In the genomic region with DNA sequence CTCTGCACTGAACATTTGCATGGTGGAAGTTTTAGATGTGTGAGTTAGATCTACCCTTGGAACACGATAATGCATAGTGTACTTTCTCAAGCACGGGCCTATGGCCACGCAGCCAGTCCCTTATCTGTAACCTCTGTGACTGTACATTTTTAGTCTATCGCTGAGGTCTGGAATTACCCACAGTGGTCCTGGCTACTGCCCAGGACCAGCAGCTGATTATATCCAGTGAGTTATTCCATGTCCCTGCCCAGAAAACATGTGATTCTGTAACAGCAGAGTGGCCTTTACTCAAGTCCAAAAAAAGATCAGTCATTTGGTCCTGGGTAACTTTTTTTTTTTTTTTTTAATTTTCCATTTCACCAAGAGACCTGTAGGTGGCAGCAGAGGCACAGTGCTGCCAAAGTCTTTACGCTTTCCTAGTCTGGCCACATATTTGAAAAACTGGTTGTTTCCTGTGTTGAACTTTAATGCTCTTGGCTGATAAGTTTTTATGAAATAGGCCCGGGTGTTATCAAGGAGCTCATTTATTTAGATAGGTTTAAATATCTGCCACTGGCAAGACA, we compare ENCODE assay signal across 7 mouse cellular contexts.
DNase-seq lines count a peak whose midpoint lies in the region; ATAC-seq and TF ChIP-seq lines count a peak whose summit lies in the region.

No protein-coding gene starts in this region.

- no peaks in the 10 kb centered on the region for H3K27me3 ChIP-seq in midbrain, embryonic 11.5 days (ENCODE audit: control insufficient read depth, insufficient read depth, low read length)
- no peaks in the 10 kb centered on the region for H3K27me3 ChIP-seq in midbrain, embryonic 10.5 days (ENCODE audit: low read depth, poor library complexity, severe bottlenecking)
- no peaks in the 10 kb centered on the region for H3K27me3 ChIP-seq in embryonic facial prominence, embryonic 14.5 days (replicated peaks; ENCODE audit: control insufficient read depth, insufficient read depth, low read length)
- no peaks in the 10 kb centered on the region for H3K27me3 ChIP-seq in lung, embryonic 14.5 days (ENCODE audit: insufficient read depth, low read length)

- peaks cover 5% of the 10 kb centered on the region; the same call in 1 of the 2 replicates for H3K36me3 ChIP-seq in midbrain, embryonic 11.5 days (ENCODE audit: control insufficient read depth, insufficient read depth, low read length)
- H3K36me3 ChIP-seq in midbrain, embryonic 10.5 days = peaks cover 81% of the 10 kb centered on the region
- H3K36me3 ChIP-seq in embryonic facial prominence, embryonic 14.5 days (ENCODE audit: control insufficient read depth, insufficient read depth, low read length) = peaks cover 61% of the 10 kb centered on the region
- H3K36me3 ChIP-seq in lung, embryonic 14.5 days (ENCODE audit: insufficient read depth) = peaks cover 38% of the 10 kb centered on the region

- 74% methylated on average over 6 of the region's 6 CpGs for WGBS in midbrain, embryonic 11.5 days
- WGBS in midbrain, embryonic 10.5 days = 78% methylated on average over 6 of the region's 6 CpGs
- WGBS in embryonic facial prominence, embryonic 14.5 days = 61% methylated on average over 6 of the region's 6 CpGs
- WGBS in lung, embryonic 14.5 days = 45% methylated on average over 6 of the region's 6 CpGs

- peak; percentile 64; the same call in 1 of the 2 replicates for ATAC-seq in midbrain, embryonic 11.5 days (ENCODE audit: low FRiP score)
- ATAC-seq in embryonic facial prominence, embryonic 14.5 days (ENCODE audit: low read depth) = no peak
- peak; percentile 59 for ATAC-seq in lung, embryonic 14.5 days (ENCODE audit: insufficient read depth)

- peak; percentile 81 for TF ChIP-seq CTCF in lung, embryonic 14.5 days (IDR thresholded peaks at IDR 0.05; ENCODE audit: low read depth)

- no peak overlapping the region for H3K9ac ChIP-seq in midbrain, embryonic 11.5 days (ENCODE audit: low read length)
- H3K9ac ChIP-seq in embryonic facial prominence, embryonic 14.5 days (ENCODE audit: low read depth, low read length) = no peak overlapping the region
- no peak overlapping the region for H3K9ac ChIP-seq in lung, embryonic 14.5 days

- intact Hi-C loops in heart, postnatal 36 days (cut with DNase I) = loop anchor here (1.0 to 2.0 kb wide), 3 partner anchors 544 to 1024 kb away; no protein-coding TSS in a partner anchor

- DNase-seq in midbrain, embryonic 11.5 days (ENCODE audit: low spot score, missing footprints) = no peak
- no peak for DNase-seq in midbrain, embryonic 10.5 days (ENCODE audit: low spot score)
- DNase-seq in ZHBTc4 (ENCODE audit: low read depth, low spot score) = peak; percentile 56
- DNase-seq in embryonic facial prominence, embryonic 14.5 days (ENCODE audit: low spot score) = peak; percentile 60
- peak; percentile 33 to 46 for DNase-seq in heart, postnatal 36 days
- peak; percentile 81 for DNase-seq in lung, embryonic 14.5 days
- DNase-seq in urinary bladder, postnatal 4 days (ENCODE audit: low spot score in 2 of 2) = no peak

- H3K4me2 ChIP-seq in midbrain, embryonic 11.5 days = no peak overlapping the region
- H3K4me2 ChIP-seq in embryonic facial prominence, embryonic 14.5 days (ENCODE audit: low read depth, low read length) = no peak overlapping the region
- no peak overlapping the region for H3K4me2 ChIP-seq in lung, embryonic 14.5 days

- no peaks in the 10 kb centered on the region for H3K4me1 ChIP-seq in midbrain, embryonic 11.5 days (ENCODE audit: control insufficient read depth, insufficient read depth, low read length)
- no peaks in the 10 kb centered on the region for H3K4me1 ChIP-seq in midbrain, embryonic 10.5 days
- no peaks in the 10 kb centered on the region for H3K4me1 ChIP-seq in embryonic facial prominence, embryonic 14.5 days (ENCODE audit: control insufficient read depth, insufficient read depth, low read length)
- H3K4me1 ChIP-seq in lung, embryonic 14.5 days (ENCODE audit: insufficient read depth) = no peaks in the 10 kb centered on the region

- H3K9me3 ChIP-seq in midbrain, embryonic 11.5 days (ENCODE audit: control insufficient read depth, low read length) = no peaks in the 10 kb centered on the region
- H3K9me3 ChIP-seq in midbrain, embryonic 10.5 days (replicated peaks) = no peaks in the 10 kb centered on the region
- H3K9me3 ChIP-seq in embryonic facial prominence, embryonic 14.5 days (ENCODE audit: control insufficient read depth, low read length) = no peaks in the 10 kb centered on the region
- no peaks in the 10 kb centered on the region for H3K9me3 ChIP-seq in lung, embryonic 14.5 days (ENCODE audit: low read depth, low read length)

- no peak overlapping the region for H3K4me3 ChIP-seq in midbrain, embryonic 11.5 days (ENCODE audit: low read depth, low read length)
- H3K4me3 ChIP-seq in midbrain, embryonic 10.5 days = no peak overlapping the region
- H3K4me3 ChIP-seq in embryonic facial prominence, embryonic 14.5 days (ENCODE audit: low read depth, low read length) = no peak overlapping the region
- H3K4me3 ChIP-seq in lung, embryonic 14.5 days (ENCODE audit: low read depth, low read length) = no peak overlapping the region

- no peak overlapping the region for H3K27ac ChIP-seq in midbrain, embryonic 11.5 days (ENCODE audit: low read depth, low read length)
- no peak overlapping the region for H3K27ac ChIP-seq in midbrain, embryonic 10.5 days (replicated peaks)
- no peak overlapping the region for H3K27ac ChIP-seq in embryonic facial prominence, embryonic 14.5 days (replicated peaks; ENCODE audit: low read depth, low read length)
- H3K27ac ChIP-seq in lung, embryonic 14.5 days (ENCODE audit: low read depth) = no peak overlapping the region

Comparison
In these comparisons a context has a peak if more than half of its experiments do, and no peak if none do; other contexts are left out.
1. DNase-seq: peak in ZHBTc4 (single experiment), embryonic facial prominence, embryonic 14.5 days (single experiment), heart, postnatal 36 days (2 of 2) and lung, embryonic 14.5 days (single experiment); none in midbrain, embryonic 11.5 days (single experiment), midbrain, embryonic 10.5 days (single experiment) and urinary bladder, postnatal 4 days (0 of 2).